Mouse (Mus musculus) spleen, postnatal 10 days (tissue): ENCODE measurements around the gene Dnajc8.
"Not testable (repeated sequence)": the region's sequence is repeated elsewhere in the genome, so short reads cannot be mapped to it uniquely, and the experiment has no call there.

Experiments
- DNase-seq, 2 experiments: peaks; one replicate each; pipeline ENCODE4 v3.0.0; 2021 to 2022; ENCODE audit warnings: low spot score in 2 of 2

Gene Dnajc8

DNA sequence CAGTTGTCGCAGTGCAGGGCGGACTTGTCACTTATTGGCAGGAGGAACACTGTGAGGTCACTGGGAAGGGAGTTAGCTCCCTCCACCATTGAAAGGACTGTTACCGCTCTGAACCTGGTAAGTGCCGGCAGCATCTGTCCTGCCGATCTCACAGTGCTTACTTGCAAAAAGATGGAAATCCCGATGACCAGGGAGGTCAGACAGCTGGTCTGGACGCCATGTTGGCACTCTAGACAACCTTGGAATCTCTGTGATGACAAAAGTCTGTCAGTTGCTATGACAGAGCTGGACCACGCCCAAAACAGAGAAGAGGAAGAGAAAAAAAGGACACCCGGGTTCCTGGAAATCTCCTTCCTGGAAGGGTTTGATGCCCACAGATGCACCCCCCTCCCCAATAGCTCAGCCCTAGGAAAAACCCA lies 32.0 kb downstream of the Dnajc8 start:
- no peak for DNase-seq

DNA sequence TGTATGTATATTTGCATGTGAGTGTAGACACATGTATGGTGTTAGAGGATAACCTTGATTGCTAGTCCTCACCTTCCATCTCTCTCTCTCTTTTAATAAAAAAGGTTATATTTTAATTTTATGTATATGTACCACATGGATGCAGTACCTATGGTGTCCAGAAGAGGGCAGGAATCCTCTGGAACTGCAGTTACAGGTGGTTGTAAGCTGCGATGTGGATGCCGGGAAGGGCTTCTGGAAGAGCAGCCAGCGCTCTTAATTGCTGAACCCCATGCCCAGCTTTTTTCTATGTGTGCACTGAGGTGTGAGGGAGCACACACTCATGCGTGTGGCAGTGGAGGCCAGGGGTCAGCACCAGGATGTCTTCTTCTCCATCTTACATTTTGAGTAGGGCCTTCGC lies 33.8 kb downstream of the Dnajc8 start:
- peak in 1 of 2 experiments; percentile 55 for DNase-seq

DNA sequence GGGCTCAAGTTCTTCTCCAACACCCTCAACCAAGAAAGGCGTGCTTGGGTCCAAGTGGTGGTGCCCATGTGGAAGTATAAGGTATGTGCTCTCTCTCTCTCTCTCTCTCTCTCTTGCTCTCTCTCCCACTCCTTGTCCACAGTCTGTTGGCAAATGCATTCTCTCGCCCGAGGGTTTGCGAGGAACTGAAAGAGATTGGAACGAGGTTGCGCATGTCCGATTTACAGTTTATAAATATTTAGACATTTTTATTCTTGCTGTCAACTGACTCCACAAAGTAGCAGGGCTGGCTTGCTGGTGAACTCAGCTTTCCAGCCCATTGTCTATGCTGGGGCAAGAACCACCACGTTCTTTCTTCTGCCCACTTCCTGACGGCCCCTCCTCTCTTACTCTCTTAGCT lies 35.8 kb downstream of the Dnajc8 start:
- no peak for DNase-seq

DNA sequence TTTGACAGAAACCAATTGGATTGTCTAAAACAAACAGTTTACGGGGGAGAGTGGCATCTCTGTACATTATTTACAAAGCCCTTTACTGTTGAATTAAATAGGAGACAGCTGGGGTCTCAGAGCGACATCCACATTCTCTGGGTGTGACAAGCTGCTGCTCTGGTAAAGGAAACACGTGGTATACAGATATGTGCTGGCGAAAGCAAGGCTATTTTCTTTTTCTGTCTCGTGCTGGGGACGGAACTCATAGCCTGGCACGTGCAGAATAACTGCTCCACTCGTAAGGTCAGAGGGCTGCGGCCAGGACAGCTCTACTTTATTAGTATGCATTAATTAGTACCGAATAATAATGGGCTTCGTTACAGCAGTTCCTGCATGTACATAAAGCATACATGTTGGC lies 38.0 kb downstream of the Dnajc8 start:
- DNase-seq, result no peak

DNA sequence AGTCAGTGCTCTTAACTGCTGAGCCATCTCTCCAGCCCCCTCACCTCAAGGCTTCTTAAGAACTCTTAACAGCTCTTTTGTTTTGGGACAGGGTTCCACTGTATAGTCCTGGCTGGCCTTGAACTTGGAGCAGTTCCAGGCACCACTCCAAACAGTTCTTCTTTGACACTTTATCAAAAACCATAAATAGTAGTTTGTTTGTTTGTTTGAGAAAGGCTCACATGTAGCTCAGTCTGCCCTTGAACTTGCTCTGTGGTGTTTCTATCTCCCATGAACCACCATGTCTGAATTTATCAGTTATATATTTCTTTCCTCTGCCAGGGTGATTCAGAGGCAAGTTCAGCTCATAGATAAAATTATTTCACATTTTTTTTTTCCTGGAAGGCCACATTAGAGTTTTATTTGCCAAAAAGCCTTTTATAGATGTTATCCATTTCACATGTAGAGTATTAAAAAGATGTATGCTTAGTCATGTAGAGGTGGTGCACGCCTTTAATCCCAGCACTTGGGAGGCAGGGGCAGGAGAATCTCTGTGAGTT lies 39.5 kb downstream of the Dnajc8 start:
- DNase-seq, result no peak

DNA sequence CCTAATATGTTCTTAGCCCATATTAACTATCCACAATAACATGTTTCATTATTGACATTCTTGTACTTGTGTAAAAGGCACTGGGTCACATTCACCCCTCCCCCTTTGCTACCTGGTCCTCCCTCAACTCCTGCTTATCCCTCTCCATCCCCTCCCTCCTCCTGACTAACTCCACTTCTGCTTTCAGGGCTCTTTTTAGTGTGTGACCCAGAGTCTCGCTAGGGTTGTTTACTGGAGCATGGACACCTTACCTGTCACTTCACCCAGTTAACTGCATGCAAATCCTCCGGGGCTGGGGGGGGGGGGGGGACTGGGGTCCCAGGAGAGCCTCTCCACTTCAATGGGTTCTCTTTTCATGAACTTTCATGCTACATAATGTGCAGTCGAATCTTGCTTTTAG lies 48.4 kb downstream of the Dnajc8 start:
- no peak for DNase-seq

DNA sequence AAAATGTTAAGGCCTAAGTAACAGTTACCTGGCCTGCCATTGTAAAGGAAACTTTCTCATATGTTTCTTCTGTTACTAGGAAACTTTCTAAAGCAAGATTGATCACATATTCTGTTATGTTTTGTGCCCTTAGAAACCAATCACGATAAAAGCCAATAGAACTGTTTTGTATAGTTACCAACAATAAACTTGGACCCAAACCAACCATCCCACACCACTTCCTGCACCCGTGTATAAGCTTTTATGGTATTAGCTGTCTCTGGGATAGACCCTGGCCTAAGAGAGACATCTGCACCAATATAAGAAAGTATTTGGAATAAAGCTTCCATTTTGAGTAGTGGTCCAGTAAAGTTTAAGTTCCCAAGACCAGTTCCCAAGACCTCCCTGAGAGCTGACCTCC lies 49.6 kb downstream of the Dnajc8 start:
- no peak for DNase-seq

DNA sequence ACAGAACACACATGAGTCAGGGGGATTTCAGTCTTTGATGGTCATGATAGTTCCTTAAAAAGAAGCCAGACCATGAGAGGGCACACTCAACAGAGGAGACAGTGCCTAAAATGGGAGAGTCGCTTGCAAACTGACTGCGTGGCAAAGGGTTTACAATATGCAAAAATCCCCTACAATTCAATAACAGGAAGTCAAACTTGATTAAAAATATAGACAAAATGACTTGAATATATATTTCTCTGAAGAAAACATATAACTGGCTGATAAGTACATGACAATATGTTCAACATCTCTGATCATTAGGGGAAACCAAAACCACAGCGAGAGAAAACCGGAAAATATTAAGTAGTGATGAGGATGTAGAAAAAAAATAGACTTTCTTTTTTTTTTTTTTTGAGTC lies 50.9 kb downstream of the Dnajc8 start:
- DNase-seq, result no peak

DNA sequence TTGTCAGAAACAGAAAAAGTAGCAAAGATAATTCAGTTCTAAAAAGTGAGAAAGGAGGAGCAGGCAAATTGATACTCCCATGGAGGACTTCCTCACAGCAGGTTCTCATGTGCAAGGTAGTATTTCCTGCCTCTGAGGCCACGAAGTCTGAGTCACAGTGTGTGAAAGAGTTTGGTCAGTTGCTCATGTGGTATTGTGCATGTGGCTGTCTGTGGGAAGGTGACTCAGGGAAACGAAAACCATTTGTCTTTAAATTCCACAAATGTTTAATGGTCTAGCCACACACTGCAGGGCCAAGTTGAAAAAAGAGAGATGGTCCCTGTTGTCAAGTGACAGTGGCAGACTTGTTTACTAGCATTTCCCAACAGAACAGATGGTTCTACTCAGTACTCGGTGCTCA lies 53.2 kb downstream of the Dnajc8 start:
- no peak for DNase-seq

DNA sequence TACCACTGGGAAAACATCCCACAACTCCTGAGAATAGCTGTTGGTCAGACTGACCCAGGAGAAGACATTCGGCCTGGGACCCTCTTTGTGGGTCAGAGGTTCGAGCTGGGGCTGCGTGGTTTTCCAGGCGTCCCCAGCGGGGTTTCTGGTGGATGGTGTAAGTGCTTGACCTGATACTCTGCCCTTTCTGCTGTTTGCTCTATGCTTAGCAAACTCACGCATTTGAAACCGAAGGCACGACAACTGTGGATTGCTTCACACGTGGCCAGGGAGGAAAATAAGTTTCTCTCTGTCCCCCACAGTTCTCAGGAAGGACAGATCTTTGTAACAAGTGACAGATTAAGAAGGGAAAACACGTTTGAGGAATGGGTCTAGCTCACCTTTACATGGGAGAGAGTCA lies 55.3 kb downstream of the Dnajc8 start:
- DNase-seq, result no peak

DNA sequence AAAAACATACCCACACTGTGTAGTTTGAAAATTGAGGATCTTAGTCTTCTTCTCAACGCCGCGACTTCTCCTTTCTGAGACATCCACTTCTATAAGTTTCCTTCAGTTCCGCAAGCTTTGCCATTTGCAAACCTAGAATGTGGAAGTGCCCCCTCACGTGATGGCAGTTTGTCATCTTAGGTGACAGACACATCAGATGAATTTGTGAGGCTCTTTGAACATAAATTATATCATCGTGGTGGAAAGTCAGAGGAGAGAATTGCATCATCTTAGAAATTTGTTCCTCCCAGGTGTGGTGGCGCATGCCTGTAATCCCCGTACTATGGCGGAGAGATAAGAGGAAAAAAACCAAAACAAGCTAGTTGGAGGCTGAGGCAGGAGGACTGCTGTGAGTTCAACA lies 57.6 kb downstream of the Dnajc8 start:
- DNase-seq, result peak in 1 of 2 experiments; percentile 65

DNA sequence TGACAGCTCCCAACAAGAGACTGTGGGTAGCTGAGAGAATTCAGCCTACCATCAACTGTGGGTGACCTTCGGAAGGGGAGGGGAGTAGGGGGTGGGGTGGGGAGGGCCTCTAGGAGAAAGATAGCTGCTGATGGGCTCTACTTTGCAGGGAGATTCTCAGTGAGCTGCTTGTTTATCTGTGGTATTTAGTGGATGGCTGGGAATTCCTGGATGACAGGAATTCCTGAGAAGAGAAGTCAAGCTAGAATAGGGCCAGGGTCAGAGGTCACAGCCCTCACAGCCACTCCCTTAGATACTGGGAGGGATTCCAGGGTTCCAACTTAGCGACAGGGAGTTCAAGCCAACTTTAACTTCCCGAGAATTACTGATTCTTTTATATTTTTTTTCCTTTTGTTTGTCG lies 58.8 kb downstream of the Dnajc8 start:
- no peak for DNase-seq

DNA sequence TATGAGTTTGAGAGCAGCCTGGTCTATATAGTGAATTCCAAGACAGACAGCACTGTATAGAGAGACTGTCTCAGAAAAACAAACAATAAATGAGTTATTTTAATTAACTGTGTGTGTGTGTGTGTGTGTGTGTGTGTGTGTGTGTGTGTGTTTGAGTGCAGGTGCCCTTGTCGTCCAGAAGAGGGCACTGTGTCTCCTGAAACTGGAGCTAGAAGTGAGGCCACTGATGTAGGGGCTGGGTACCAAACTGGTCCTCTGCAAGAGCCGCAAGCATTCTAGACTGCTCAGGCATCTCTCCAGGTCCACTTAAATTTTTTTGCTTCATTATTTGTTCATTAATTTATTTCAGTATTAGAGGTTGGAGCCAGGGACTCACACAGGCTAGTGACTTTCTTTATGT lies 63.5 kb downstream of the Dnajc8 start:
- no peak for DNase-seq

DNA sequence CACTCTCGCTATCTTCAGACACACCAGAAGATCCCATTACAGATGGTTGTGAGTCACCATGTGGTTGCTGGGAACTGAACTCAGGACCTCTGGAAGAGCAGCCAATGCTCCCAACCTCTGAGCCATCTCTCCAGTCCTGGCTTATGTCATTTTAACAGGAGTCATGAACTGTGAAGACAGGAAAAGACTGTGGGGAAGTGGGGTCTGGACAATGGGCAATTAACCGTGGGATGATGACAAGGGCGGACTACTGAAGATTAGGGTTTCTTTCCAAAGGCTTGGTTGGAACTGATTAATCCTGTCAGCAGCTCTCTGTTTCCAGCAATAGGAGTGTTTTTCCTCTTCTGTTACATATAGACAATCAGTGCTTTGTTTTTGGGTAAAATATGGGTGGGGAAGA lies 64.4 kb downstream of the Dnajc8 start:
- no peak for DNase-seq

DNA sequence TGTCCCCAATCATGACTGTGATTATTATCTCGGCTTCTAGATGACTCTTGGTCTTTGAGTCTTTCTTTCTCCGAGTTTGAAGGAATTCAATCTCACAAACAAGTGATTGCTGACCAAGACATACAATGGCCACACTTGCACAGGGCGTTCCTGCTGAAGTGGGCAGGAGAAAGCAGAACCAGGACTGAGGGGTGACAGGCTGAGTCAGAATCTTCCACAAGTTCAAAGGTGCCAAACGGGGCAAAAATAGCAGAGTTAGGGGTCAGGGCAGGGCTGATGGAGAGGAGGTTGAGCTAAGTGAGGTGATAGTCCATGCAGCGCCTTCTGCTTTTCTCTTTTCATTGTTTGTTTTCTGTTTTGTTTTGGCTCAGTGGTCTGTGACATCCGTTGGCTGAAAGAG lies 65.1 kb downstream of the Dnajc8 start:
- no peak for DNase-seq

DNA sequence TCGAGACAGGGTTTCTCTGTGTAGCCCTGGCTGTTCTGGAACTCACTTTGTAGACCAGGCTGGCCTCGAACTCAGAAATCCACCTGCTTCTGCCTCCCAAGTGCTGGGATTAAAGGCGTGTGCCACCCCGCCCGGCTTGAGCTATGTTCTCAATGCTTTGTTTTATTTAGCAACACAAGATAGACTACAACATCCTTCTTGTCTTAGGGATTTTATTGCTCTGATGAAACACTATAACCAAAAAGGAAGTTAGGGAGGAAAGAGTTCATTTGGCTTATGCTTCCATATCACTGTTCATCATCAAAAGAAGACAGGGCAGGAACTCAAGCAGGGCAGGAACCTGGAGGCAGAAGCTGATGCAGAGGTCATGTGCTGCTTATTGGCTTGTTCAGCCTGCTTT lies 65.9 kb downstream of the Dnajc8 start:
- not testable (repeated sequence) for DNase-seq
